Mouse (Mus musculus) hindbrain, embryonic 11.5 days (tissue): ENCODE measurements around the gene Olfr1450. TPM values are rescaled to one million over a fixed set of nuclear protein-coding genes. Genes with fewer than 3 reads are reported as not detected.
"Not testable (repeated sequence)": the region's sequence is repeated elsewhere in the genome, so short reads cannot be mapped to it uniquely, and the experiment has no call there.

ENCODE experiments used
- ATAC-seq: fragments of 200-750 bp; cut with Nextera tagmentation; 2 replicates; pipeline ENCODE4 v1.8.0; 2017; ENCODE audit warnings: mild to moderate bottlenecking, moderate TSS enrichment, moderate library complexity; ENCODE audit not compliant: low FRiP score
- DNase-seq: peaks from one replicate; pipeline ENCODE4 v3.0.0-alpha.2; 2015; ENCODE audit warnings: low spot score
- H3K27ac ChIP-seq: fragments of 300-500 bp; sonication (generic); 2 replicates; pipeline ENCODE4 v1.5.1; 2014; ENCODE audit warnings: mild to moderate bottlenecking, low read depth, low read length
- H3K27me3 ChIP-seq: fragments of 300-500 bp; sonication (generic); 2 replicates; pipeline ENCODE4 v1.6.1; 2014; ENCODE audit warnings: mild to moderate bottlenecking, low read length, moderate library complexity, mixed read lengths; ENCODE audit not compliant: control insufficient read depth, insufficient read depth
- H3K36me3 ChIP-seq: fragments of 300-500 bp; sonication (generic); 2 replicates; pipeline ENCODE4 v1.6.1; 2014; ENCODE audit warnings: mild to moderate bottlenecking, low read length, moderate library complexity, mixed read lengths; ENCODE audit not compliant: control insufficient read depth, insufficient read depth
- H3K4me1 ChIP-seq: fragments of 300-500 bp; sonication (generic); replicated peaks from 2 replicates; pipeline ENCODE4 v1.6.1; 2014; ENCODE audit warnings: low read length, mixed read lengths; ENCODE audit not compliant: control insufficient read depth, insufficient read depth
- H3K4me2 ChIP-seq: fragments of 300-500 bp; sonication (generic); replicated peaks from 2 replicates; pipeline ENCODE4 v1.6.1; 2014; ENCODE audit warnings: mild to moderate bottlenecking, low read depth, low read length
- H3K4me3 ChIP-seq: fragments of 300-500 bp; sonication (generic); 2 replicates; pipeline ENCODE4 v1.5.1; 2014; ENCODE audit warnings: low read depth, low read length
- H3K9ac ChIP-seq: fragments of 300-500 bp; sonication (generic); 2 replicates; pipeline ENCODE4 v1.6.1; 2014; ENCODE audit warnings: low read depth, low read length
- H3K9me3 ChIP-seq: fragments of 300-500 bp; sonication (generic); 2 replicates; pipeline ENCODE4 v1.6.1; 2016; ENCODE audit warnings: low read length; ENCODE audit not compliant: control insufficient read depth
- WGBS: fragments of 180-500 bp; shearing (Covaris S2); extraction: QIAGEN DNeasy Blood & Tissue Kit; methylation state at CpG from one replicate; pipeline ENCODE4 v1.1.7; 2014; 5-methylcytosine and 5-hydroxymethylcytosine counted together
- polyA plus RNA-seq: library from polyadenylated mRNA; unstranded; fragments of >200 nt; fragmentation: Nextera tagmentation; extraction: Ambion mirVana; gene quantifications from 2 replicates; pipeline ENCODE4 v1.2.1, GENCODE M21; 2014

Gene Olfr1450
- not detected in 2 replicates for polyA plus RNA-seq

GRCm38 (mm10) chr19:12949958-12950357 lies at the start of gene Olfr1450:
Gene Olfr1450 (plus strand): TSS chr19:12950258.
- no peak within 1 kb of the TSS for H3K4me2 ChIP-seq
- no peak within 1 kb of the TSS for H3K4me3 ChIP-seq
- no peaks in the 10 kb centered on the region for H3K27me3 ChIP-seq
- no peaks in the 10 kb centered on the region for H3K4me1 ChIP-seq
- DNase-seq: no peak
- no peaks in the 10 kb centered on the region for H3K36me3 ChIP-seq
- no peak within 1 kb of the TSS for H3K9ac ChIP-seq
- no peak for ATAC-seq
- no peak within 1 kb of the TSS for H3K27ac ChIP-seq
- 94% methylated on average over 1 of the region's 1 CpGs for WGBS
- peaks cover 4% of the 10 kb centered on the region; the same call in 1 of the 2 replicates for H3K9me3 ChIP-seq

GRCm38 (mm10) chr19:12903643-12904042 lies 46.4 kb upstream of the Olfr1450 start, which contains the start of gene Olfr1447:
Gene Olfr1447 (minus strand): TSS chr19:12903743.
- WGBS: 86% methylated on average over 1 of the region's 1 CpGs

GRCm38 (mm10) chr19:12924319-12924718 lies 25.7 kb upstream of the Olfr1450 start, which contains the start of gene Olfr1448:
Gene Olfr1448 (minus strand): TSS chr19:12924419.
- 77% methylated on average over 1 of the region's 1 CpGs for WGBS
- no peak for DNase-seq
- no peak for ATAC-seq

More at GRCm38 (mm10) chr19:12903643-12904042, 46.4 kb upstream of the Olfr1450 start, which contains the start of gene Olfr1447:
- Histone ChIP-seq H3K4me1 (no peaks in the 10 kb centered on the region), H3K9ac (no peak within 1 kb of the TSS), H3K4me2 (no peak within 1 kb of the TSS), H3K27me3 (no peaks in the 10 kb centered on the region), H3K4me3 (no peak within 1 kb of the TSS), H3K36me3 (no peaks in the 10 kb centered on the region), H3K27ac (no peak within 1 kb of the TSS), H3K9me3 (no peaks in the 10 kb centered on the region)
- no peak for DNase-seq
- ATAC-seq: no peak

GRCm38 (mm10) chr19:12930540-12930939 lies 19.5 kb upstream of the Olfr1450 start, which contains the start of gene Olfr1449:
Gene Olfr1449 (plus strand): TSS chr19:12930840.
- Histone ChIP-seq H3K4me1 (no peaks in the 10 kb centered on the region), H3K4me3 (no peak within 1 kb of the TSS), H3K9ac (no peak within 1 kb of the TSS), H3K27me3 (no peaks in the 10 kb centered on the region), H3K9me3 (no peaks in the 10 kb centered on the region), H3K27ac (no peak within 1 kb of the TSS), H3K36me3 (no peaks in the 10 kb centered on the region), H3K4me2 (no peak within 1 kb of the TSS)
- ATAC-seq (no peak), DNase-seq (no peak)

More at GRCm38 (mm10) chr19:12924319-12924718, 25.7 kb upstream of the Olfr1450 start, which contains the start of gene Olfr1448:
- H3K36me3 ChIP-seq: no peaks in the 10 kb centered on the region
- no peak within 1 kb of the TSS for H3K4me3 ChIP-seq
- H3K27me3 ChIP-seq: no peaks in the 10 kb centered on the region
- H3K4me1 ChIP-seq: no peaks in the 10 kb centered on the region
- no peak within 1 kb of the TSS for H3K9ac ChIP-seq
- no peak within 1 kb of the TSS for H3K4me2 ChIP-seq
- no peaks in the 10 kb centered on the region; the same call in 1 of the 2 replicates for H3K9me3 ChIP-seq
- no peak within 1 kb of the TSS for H3K27ac ChIP-seq

- ATAC-seq, H3K9ac ChIP-seq, H3K4me2 ChIP-seq, H3K4me1 ChIP-seq, H3K27ac ChIP-seq, H3K27me3 ChIP-seq, H3K36me3 ChIP-seq, DNase-seq, H3K9me3 ChIP-seq, H3K4me3 ChIP-seq: not testable (repeated sequence)
- 81% methylated on average over 5 of the region's 5 CpGs for WGBS
Observed at GRCm38 (mm10) chr19:12970082-12970481, 20.0 kb downstream of the Olfr1450 start.

- not testable (repeated sequence) for ATAC-seq, H3K27me3 ChIP-seq, H3K9ac ChIP-seq, H3K4me2 ChIP-seq, DNase-seq, H3K36me3 ChIP-seq, H3K9me3 ChIP-seq, H3K4me3 ChIP-seq, H3K27ac ChIP-seq, H3K4me1 ChIP-seq
- WGBS: 93% methylated on average over 4 of the region's 4 CpGs
Observed at GRCm38 (mm10) chr19:12992316-12992715, 42.3 kb downstream of the Olfr1450 start.

GRCm38 (mm10) chr19:12994714-12995113 lies 44.7 kb downstream of the Olfr1450 start, which contains the start of gene Olfr1451:
Gene Olfr1451 (plus strand): TSS chr19:12995014.
- H3K4me3 ChIP-seq: no peak within 1 kb of the TSS
- DNase-seq (no peak), ATAC-seq (no peak)
- H3K36me3 ChIP-seq: no peaks in the 10 kb centered on the region
- no peaks in the 10 kb centered on the region for H3K27me3 ChIP-seq
- H3K9me3 ChIP-seq: no peaks in the 10 kb centered on the region
- no peaks in the 10 kb centered on the region for H3K4me1 ChIP-seq
- no peak within 1 kb of the TSS for H3K27ac ChIP-seq
- H3K9ac ChIP-seq: no peak within 1 kb of the TSS
- 89% methylated on average over 2 of the region's 2 CpGs for WGBS
- H3K4me2 ChIP-seq: no peak within 1 kb of the TSS

Other genes with a start within 250 kb of the Olfr1450 start
- gene Cntf, start 184.6 kb upstream of the Olfr1450 start, polyA plus RNA-seq: 1.1 and 1.2 TPM in 2 replicates
- 12.2 and 15.8 TPM in 2 replicates for gene Zfp91, start 154.1 kb upstream of the Olfr1450 start, polyA plus RNA-seq
- gene Lpxn, start 154.1 kb upstream of the Olfr1450 start, polyA plus RNA-seq: 1.4 TPM in 2 replicates
- not detected in 2 replicates for gene Gm5244, start 103.6 kb upstream of the Olfr1450 start, polyA plus RNA-seq
- gene Olfr1444, start 93.0 kb upstream of the Olfr1450 start, polyA plus RNA-seq: not detected in 2 replicates
- gene Olfr1445, start 66.4 kb upstream of the Olfr1450 start, polyA plus RNA-seq: not detected in 2 replicates
- gene Olfr1446, start 56.7 kb upstream of the Olfr1450 start, polyA plus RNA-seq: not detected in 2 replicates
- not detected in 2 replicates for gene Olfr1447, start 46.5 kb upstream of the Olfr1450 start, polyA plus RNA-seq
- gene Olfr1448, start 25.8 kb upstream of the Olfr1450 start, polyA plus RNA-seq: not detected in 2 replicates
- gene Olfr1449, start 19.4 kb upstream of the Olfr1450 start, polyA plus RNA-seq: not detected in 2 replicates
- not detected in 2 replicates for gene Olfr1451, start 44.8 kb downstream of the Olfr1450 start, polyA plus RNA-seq
- gene Olfr1453, start 78.1 kb downstream of the Olfr1450 start, polyA plus RNA-seq: not detected in 2 replicates
- gene Olfr1454, start 110.4 kb downstream of the Olfr1450 start, polyA plus RNA-seq: not detected in 2 replicates
- not detected in 2 replicates for gene Olfr1457, start 147.6 kb downstream of the Olfr1450 start, polyA plus RNA-seq
- gene Olfr1458, start 156.5 kb downstream of the Olfr1450 start, polyA plus RNA-seq: not detected in 2 replicates
- gene Olfr1459, start 199.3 kb downstream of the Olfr1450 start, polyA plus RNA-seq: 0.02 TPM in 1 of 2 replicates, not detected in the other
- gene Olfr1461, start 212.7 kb downstream of the Olfr1450 start, polyA plus RNA-seq: not detected in 2 replicates
- gene Olfr1462, start 235.5 kb downstream of the Olfr1450 start, polyA plus RNA-seq: not detected in 2 replicates